In genomic region chr5:4824171-4824570, GRCm38 (mm10) we compare ENCODE assay signal across 19 mouse cellular contexts.
"Had no signal": no experiment of that assay in that cellular context is flagged by ENCODE, and none has a peak within 500 bp of the region (broad histone marks: within the 10 kb centered on the region; RNA-seq: fewer than 3 reads in every experiment).

No protein-coding gene starts in this region.

- H3K9ac ChIP-seq: kidney, embryonic 15.5 days; liver, embryonic 13.5 days; neural tube, embryonic 12.5 days; neural tube, embryonic 15.5 days had no signal

- H3K4me3 ChIP-seq: kidney, embryonic 15.5 days; left cerebral cortex, adult 2 months; liver, embryonic 13.5 days; neural tube, embryonic 12.5 days; neural tube, embryonic 15.5 days had no signal

- H3K4me1 ChIP-seq: liver, embryonic 13.5 days had no signal

- DNase-seq: kidney, adult 8-10 months; kidney, postnatal 10 days; kidney, postnatal 36 days; layer of hippocampus, postnatal 36 days; liver, embryonic 13.5 days; lung, adult 2 months; lung, postnatal 14 days; lung, postnatal 4 days; right cerebral cortex, adult 18-20 months; right cerebral cortex, postnatal 14 days; right cerebral cortex, postnatal 4 days; thymus, adult 2 months; thymus, postnatal 14 days; thymus, postnatal 4 days had no signal

- H3K9me3 ChIP-seq: kidney, embryonic 15.5 days; liver, embryonic 13.5 days; neural tube, embryonic 12.5 days; neural tube, embryonic 15.5 days had no signal

- H3K4me2 ChIP-seq: kidney, embryonic 15.5 days; liver, embryonic 13.5 days; neural tube, embryonic 12.5 days; neural tube, embryonic 15.5 days had no signal

- H3K27ac ChIP-seq: kidney, embryonic 15.5 days; left cerebral cortex, adult 2 months; liver, embryonic 13.5 days; neural tube, embryonic 12.5 days; neural tube, embryonic 15.5 days; stomach, postnatal 0 days had no signal

- H3K36me3 ChIP-seq: kidney, embryonic 15.5 days; liver, embryonic 13.5 days; neural tube, embryonic 12.5 days; neural tube, embryonic 15.5 days had no signal

- H3K27me3 ChIP-seq: kidney, embryonic 15.5 days; liver, embryonic 13.5 days; neural tube, embryonic 12.5 days had no signal
